Mouse (Mus musculus) T-helper 1 cell (primary cell): ENCODE results near the gene Ccdc40.
"Not testable (repeated sequence)": the region's sequence is repeated elsewhere in the genome, so short reads cannot be mapped to it uniquely, and the experiment has no call there.

Source experiments
- in situ Hi-C: fragments of 300-600 bp; cut with MboI, MseI; formaldehyde crosslinking; loops from one replicate; pipeline ENCODE4 v1.15.1; 2025; ENCODE audit warnings: high pct_unique_total_duplicates

Gene Ccdc40

DNA sequence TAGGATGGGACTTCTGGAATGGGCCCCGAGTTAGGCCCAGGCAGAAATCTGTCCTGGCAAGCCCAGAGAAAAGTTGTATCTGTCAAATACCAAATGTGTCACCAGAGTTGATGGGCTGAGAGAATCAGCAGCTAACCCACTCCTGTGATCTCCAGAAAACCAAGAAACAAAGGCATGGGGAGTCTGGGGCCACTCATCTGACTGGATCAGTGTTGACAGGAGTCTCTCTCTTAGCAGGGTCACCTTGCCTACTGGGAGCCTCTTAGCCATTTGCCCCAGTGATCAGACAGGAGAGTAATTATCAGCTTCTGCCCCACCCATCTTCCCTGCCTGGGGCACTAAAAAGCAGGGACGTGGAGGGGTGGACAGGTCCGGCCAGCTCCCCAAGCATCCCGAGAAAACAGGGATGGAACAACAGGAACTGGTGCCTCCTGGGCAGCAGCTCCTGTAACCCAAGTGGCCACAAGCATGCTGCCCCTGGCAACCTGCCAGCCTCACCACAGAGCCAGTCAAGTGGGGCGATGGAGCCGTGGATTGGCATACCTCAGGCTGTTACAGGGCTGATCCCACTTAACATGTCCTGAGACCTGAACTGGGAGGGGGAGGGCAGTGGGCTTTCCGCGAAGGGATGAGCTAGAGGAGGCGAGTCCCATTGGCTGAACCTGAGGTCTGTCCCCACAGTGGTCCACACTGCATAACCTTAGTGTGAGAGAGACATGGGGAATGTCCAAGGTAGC, 57.6 kb downstream of the Ccdc40 start:
- in situ Hi-C loops: no loop called here

DNA sequence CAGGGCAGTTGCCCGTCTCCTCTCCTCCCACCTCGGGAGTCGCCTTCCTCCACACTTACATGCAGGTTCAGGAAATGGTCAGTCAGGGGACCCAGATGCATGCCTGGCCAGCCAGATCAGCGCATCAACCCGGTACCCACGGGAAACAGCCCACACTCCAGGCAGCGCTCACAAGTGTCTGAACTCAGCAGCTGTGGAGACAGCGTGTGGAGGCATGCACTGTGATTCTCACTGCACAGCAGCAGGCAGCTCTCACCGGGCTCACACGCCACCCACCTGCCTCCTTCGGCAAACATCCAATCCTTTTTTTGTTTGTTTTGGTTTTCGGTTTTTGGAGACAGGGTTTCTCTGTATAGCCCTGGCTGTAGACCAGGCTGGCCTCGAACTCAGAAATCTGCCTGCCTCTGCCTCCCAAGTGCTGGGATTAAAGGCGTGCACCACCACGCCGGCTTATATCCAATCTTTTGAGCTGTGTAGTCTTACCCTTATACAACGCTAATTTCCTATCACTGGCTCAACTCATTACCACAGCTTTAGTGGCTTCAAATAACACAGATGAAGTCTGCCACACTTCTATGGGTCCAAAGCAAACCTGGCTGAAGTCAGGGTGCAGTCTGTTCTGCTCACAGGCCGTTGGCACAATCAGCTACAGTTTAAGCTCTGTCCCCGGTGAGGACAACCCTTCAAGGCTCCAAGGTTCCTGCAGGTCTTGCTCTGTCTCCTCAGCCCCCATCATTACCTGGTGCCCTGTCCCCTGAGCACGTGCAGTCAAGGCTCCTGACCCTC, 59.0 kb downstream of the Ccdc40 start:
- in situ Hi-C loops: no loop called here

GRCm38 (mm10) chr11:119292861-119293260, 64.5 kb downstream of the Ccdc40 start:
- in situ Hi-C loops: not testable (repeated sequence)

GRCm38 (mm10) chr11:119297996-119298395, 69.6 kb downstream of the Ccdc40 start:
- in situ Hi-C loops: no loop called here

GRCm38 (mm10) chr11:119298917-119299316, 70.5 kb downstream of the Ccdc40 start:
- in situ Hi-C loops: no loop called here

- in situ Hi-C loops: no loop called here
Observed at GRCm38 (mm10) chr11:119299391-119300245, 71.2 kb downstream of the Ccdc40 start, which contains the start of gene Eif4a3. Gene Eif4a3 (minus strand): TSS chr11:119300089.

DNA sequence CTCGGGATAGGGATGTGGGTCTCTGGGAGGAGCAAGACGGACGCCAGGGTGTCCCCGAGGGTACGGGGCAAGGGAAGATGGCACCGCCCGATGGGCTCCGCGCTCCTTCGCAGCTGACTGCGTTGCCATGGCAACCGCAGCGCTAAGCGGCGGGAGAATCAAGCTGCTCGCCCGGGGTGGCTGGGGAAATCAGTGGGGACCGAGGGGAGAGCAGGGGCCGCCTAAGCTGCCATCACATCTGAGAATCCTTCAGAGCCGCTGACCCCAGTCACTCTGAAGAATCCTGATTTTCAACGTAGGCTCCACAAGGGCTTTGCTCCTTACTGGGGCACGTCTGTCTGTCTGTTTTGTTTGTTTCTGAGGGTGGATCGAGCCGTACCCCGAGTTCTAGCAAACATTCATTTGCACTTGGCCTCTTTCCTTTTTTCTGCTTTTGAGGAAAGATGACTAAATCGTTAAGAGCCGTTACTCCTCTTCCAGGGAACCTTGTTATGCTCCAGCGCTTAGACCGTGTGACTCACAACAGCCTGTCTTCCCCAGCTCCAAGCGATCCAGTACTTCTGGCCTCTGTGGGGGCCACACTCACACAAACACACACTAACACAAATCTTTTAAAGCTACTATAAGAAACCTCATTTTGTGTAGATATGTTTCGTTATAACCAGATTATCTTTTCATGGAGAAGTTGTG, 72.0 kb downstream of the Ccdc40 start:
- in situ Hi-C loops: no loop called here

- in situ Hi-C loops: no loop called here
Observed at GRCm38 (mm10) chr11:119300986-119301385, 72.6 kb downstream of the Ccdc40 start.

DNA sequence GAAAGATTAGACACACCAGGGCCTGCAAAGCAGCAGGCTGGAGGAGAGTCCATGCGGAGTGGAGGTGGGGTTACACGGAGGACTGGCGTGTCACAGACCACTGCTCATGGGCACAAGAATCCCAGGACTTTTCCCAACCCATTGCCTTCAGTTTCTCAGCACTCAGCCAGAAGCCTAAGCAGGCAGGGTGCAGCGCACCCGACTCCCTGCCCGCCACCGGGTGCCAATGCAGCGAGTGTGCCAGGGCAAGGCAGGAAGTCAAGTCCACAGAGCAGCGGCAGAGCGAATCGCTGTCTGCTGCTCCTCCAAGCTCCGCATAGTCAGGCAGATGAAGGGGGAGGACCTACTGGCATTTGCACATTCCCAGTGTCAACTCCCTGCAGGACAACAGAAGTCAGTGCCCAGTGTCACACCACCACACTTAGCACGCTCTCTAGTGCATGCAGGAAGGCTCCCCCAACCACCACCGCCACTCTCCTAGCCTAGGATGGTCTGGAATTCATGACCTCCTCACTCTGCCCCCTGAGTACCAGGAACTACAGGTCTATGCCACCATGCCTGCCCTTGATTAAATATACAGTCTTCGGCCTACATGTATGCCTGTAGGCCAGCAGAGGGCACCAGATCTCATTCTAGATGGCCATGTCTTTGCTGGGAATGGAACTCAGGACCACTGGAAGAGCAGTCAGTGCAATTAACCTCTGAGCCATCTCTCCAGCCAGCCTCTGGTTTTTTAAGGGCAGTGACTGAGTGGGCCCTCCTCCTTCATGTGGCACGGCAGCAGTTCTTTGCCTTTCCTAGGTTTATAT, 76.7 kb downstream of the Ccdc40 start:
- in situ Hi-C loops: no loop called here

DNA sequence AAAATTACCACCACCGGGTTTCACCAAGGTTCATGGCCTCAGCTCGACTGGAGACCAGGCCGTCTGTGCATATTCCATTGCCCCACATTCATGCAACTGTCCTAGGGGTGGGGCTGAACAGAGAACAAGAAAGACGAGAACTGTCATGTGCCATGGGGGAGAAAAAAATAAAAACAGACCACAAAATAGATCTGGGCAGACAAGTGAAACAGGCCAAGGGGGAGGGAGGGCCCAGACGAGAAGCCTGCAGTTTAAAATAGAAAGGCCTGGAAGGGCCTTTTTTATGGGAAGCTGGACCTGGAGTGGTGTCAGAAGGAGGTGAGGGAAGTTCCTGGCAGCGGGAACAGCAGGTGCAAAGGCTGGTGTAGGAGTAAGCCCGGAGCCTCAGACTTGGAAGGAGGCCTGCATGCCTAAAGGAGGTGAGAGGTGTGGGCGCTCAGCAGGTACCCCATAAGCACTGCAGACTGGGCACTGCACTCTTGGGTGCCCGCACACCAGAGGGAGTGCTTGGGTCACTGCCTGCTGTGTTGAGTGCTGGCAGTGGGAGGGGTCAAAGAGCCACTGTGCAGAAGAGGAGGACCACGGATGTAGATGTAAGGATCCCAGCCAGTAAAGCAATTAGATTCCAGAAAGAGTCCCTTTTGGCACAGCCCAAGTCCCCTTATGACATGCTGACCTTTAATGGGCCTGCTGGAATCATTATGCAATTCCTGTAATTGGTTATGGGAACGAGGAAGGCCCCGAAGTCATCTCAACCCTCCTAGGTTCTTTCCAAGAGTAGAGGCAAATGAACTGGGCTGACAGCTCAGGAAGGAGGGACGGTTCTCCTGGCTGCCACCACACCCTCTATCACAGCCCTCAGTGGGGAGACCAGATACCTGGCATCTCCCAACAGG, 78.6 kb downstream of the Ccdc40 start:
- in situ Hi-C loops: no loop called here

- in situ Hi-C loops: no loop called here
Observed at GRCm38 (mm10) chr11:119307658-119307867, 79.2 kb downstream of the Ccdc40 start, which contains the start of gene Card14. Gene Card14 (plus strand): TSS chr11:119307768.

DNA sequence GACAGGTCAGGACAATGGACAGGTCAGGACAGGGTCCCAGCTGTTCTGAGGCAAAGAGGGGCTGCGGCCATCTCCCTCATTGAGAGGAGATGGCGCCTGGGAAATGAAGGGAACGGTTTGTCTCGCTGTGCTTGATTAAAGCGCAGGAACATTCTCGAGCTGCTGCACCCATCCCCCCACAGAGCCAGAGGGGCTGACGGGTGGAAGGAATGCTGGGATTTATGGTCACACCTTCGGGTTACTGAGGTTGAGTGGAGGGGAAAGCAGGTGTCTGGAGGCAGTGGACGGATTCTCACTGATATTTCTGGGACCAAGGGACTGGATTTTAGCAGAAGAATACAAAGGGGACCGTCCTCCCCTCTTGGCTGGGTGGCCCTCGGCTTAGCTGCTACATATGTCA, 79.5 kb downstream of the Ccdc40 start:
- in situ Hi-C loops: no loop called here

DNA sequence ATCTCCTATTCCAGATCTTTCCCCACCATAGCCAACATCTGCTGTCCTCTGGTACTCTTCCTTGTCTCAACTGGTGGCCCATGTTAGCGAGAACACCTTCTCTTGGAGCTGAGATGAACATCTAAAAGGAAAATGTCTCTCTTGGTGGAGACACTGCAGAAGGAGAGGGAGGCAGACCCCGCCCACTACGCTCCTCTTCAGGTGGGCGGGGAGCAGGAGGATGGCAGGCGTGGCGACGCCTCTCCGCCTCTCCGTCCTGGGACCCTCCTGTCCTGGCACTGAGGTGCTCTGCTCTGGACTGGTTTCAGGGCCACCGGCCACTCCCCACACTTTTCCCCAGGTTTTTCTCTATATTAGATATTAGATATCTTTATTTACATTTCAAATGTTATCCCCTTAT, 82.2 kb downstream of the Ccdc40 start:
- in situ Hi-C loops: no loop called here

DNA sequence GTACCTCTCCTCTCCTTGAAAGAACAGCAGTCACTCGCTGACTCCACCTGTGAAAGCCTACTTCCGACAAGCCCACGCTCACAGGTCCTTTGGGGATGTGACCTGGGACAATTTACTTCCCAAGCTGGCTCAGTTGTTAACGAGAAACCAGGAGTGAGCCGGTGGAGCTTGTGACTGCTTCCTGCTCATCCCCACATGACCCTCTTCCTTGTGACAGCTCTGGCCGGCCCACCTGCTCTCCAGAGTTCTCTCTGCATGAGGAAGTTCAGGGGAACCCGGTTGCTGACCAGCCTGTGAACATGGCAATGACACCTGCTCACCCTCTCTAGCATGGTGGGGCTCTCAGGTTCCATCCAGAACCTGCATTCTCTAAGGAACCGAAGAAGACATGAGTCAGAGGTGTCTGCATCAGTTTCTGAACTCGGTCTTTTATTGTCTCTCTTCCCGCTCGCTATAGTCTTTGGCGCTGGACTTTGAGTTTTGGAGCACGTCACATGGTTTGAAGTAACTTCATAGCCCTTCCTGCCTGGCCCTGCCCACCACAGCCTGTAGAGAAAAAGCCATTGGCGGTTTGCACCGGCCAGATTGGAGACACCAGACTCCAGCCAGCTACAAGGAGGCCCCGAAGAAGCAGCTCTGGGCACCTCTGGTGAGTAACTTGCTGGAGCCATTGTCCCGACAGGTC, 86.0 kb downstream of the Ccdc40 start:
- in situ Hi-C loops: no loop called here
